Mouse (Mus musculus): ENCODE measurements at regions not wholly inside any gene's neighbourhood (a gene's known extent, or its start where the extent isn't known, plus 50 kb on each side); places are given as distances from the start of the nearest gene placed in this dataset.

- 62% methylated on average over 10 of the region's 10 CpGs for WGBS
- Histone ChIP-seq H3K4me1 (ENCODE audit: control insufficient read depth, insufficient read depth, low read length) (no peaks in the 10 kb centered on the region; the same call in 1 of the 2 replicates), H3K27ac (ENCODE audit: control insufficient read depth, insufficient read depth, low read depth, low read length, poor library complexity) (no peak overlapping the region; the same call in 1 of the 2 replicates), H3K4me3 (replicated peaks; ENCODE audit: control insufficient read depth, low read depth, low read length) (no peak overlapping the region)
- TF ChIP-seq POLR2A (IDR thresholded peaks at IDR 0.05; ENCODE audit: borderline replicate concordance, control insufficient read depth, low read depth, low read length), result no peak
- no peak for TF ChIP-seq CTCF (IDR thresholded peaks at IDR 0.05; ENCODE audit: control insufficient read depth, insufficient read depth, low read length)
Observed at GRCm38 (mm10) chr11:86872537-86873405, 65.2 kb upstream of the Dhx40 start.

- Histone ChIP-seq H3K27ac (ENCODE audit: control insufficient read depth, insufficient read depth, low read depth, low read length, poor library complexity) (no peak overlapping the region), H3K4me1 (ENCODE audit: control insufficient read depth, insufficient read depth, low read length) (no peaks in the 10 kb centered on the region; the same call in 1 of the 2 replicates), H3K4me3 (replicated peaks; ENCODE audit: control insufficient read depth, low read depth, low read length) (no peak overlapping the region)
- WGBS, result 46% methylated on average over 4 of the region's 4 CpGs
- no peak for TF ChIP-seq POLR2A (IDR thresholded peaks at IDR 0.05; ENCODE audit: borderline replicate concordance, control insufficient read depth, low read depth, low read length)
Observed at GRCm38 (mm10) chr11:86871782-86872181, 64.2 kb upstream of the Dhx40 start.

- H3K4me3 ChIP-seq (replicated peaks; ENCODE audit: control insufficient read depth, low read depth, low read length), result no peak overlapping the region
- 77% methylated on average over 9 of the region's 9 CpGs for WGBS
- no peak for TF ChIP-seq POLR2A (IDR thresholded peaks at IDR 0.05; ENCODE audit: borderline replicate concordance, control insufficient read depth, low read depth, low read length)
- no peak for TF ChIP-seq CTCF (IDR thresholded peaks at IDR 0.05; ENCODE audit: control insufficient read depth, insufficient read depth, low read length)
- no peaks in the 10 kb centered on the region; the same call in 1 of the 2 replicates for H3K4me1 ChIP-seq (ENCODE audit: control insufficient read depth, insufficient read depth, low read length)
- no peak overlapping the region for H3K27ac ChIP-seq (ENCODE audit: control insufficient read depth, insufficient read depth, low read depth, low read length, poor library complexity)
Observed at GRCm38 (mm10) chr11:86870486-86871165, 63.1 kb upstream of the Dhx40 start.

GRCm38 (mm10) chr11:86866931-86867330 lies 59.4 kb upstream of the Dhx40 start:
- 86% methylated on average over 10 of the region's 10 CpGs for WGBS
- H3K4me1 ChIP-seq (ENCODE audit: control insufficient read depth, insufficient read depth, low read length), result no peaks in the 10 kb centered on the region
- TF ChIP-seq CTCF (IDR thresholded peaks at IDR 0.05; ENCODE audit: control insufficient read depth, insufficient read depth, low read length) (no peak), POLR2A (IDR thresholded peaks at IDR 0.05; ENCODE audit: borderline replicate concordance, control insufficient read depth, low read depth, low read length) (no peak)
- no peak overlapping the region for H3K4me3 ChIP-seq (replicated peaks; ENCODE audit: control insufficient read depth, low read depth, low read length)
- no peak overlapping the region for H3K27ac ChIP-seq (ENCODE audit: control insufficient read depth, insufficient read depth, low read depth, low read length, poor library complexity)

GRCm38 (mm10) chr11:86859864-86860528 lies 52.5 kb upstream of the Dhx40 start:
- no peak for TF ChIP-seq POLR2A (IDR thresholded peaks at IDR 0.05; ENCODE audit: borderline replicate concordance, control insufficient read depth, low read depth, low read length)
- no peak for TF ChIP-seq CTCF (IDR thresholded peaks at IDR 0.05; ENCODE audit: control insufficient read depth, insufficient read depth, low read length)
- no peaks in the 10 kb centered on the region for H3K4me1 ChIP-seq (ENCODE audit: control insufficient read depth, insufficient read depth, low read length)
- 75% methylated on average over 8 of the region's 8 CpGs for WGBS

DNA sequence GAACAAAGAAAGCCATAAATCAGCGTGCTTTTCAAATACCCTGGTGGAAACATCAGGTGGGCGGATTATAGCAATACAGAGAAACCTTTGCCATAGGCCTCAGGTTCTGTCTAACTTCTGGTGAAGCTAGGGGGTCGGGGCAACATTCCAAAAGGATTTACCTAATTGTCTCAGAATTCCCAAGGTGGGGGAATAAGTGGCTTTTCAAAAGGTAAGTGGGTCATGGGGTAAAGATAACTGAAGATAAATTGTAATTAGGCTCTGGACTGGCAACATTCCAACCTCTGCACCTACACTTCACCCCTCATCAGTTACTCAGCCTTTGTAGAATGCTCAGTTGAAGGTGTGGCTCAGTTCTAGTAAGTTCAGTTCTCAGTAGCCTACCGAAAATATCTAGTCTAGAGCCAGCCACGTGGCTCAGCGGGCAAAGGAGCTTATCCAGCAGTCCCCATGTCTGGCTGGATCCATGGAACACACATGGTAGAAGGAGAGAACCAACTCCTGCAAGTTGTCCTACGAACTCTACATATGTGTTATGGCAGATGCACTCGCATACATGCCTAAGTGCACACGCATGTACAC lies 51.8 kb upstream of the Dhx40 start:
- TF ChIP-seq POLR2A (IDR thresholded peaks at IDR 0.05; ENCODE audit: borderline replicate concordance, control insufficient read depth, low read depth, low read length), result no peak
- no peak for TF ChIP-seq CTCF (IDR thresholded peaks at IDR 0.05; ENCODE audit: control insufficient read depth, insufficient read depth, low read length)
- 75% methylated on average over 9 of the region's 9 CpGs for WGBS
- no peak overlapping the region for H3K27ac ChIP-seq (ENCODE audit: control insufficient read depth, insufficient read depth, low read depth, low read length, poor library complexity)
- H3K4me3 ChIP-seq (replicated peaks; ENCODE audit: control insufficient read depth, low read depth, low read length), result no peak overlapping the region
- no peaks in the 10 kb centered on the region for H3K4me1 ChIP-seq (ENCODE audit: control insufficient read depth, insufficient read depth, low read length)

More at GRCm38 (mm10) chr11:86859864-86860528, 52.5 kb upstream of the Dhx40 start:
- H3K27ac ChIP-seq (ENCODE audit: control insufficient read depth, insufficient read depth, low read depth, low read length, poor library complexity), result no peak overlapping the region
- no peak overlapping the region for H3K4me3 ChIP-seq (replicated peaks; ENCODE audit: control insufficient read depth, low read depth, low read length)

DNA sequence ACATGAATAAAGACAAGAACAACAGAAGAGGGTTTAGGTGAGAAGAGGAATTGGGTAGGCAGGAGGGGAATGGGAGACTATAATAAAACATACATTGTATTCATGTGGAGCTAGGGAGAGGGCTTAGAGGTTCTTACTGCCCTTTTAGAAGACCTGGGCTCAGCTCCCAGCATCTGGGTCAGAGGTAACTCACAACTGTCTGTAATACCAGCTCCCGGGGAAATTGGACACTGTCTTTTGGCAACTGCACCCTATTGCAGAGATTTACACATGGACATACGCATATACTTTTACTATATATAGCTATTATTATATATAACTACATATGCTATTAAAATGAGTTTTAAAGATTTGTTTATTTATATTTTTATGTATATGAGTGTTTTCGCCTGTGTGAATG lies 50.7 kb upstream of the Dhx40 start:
- WGBS, result 83% methylated on average over 3 of the region's 3 CpGs
- H3K4me3 ChIP-seq (replicated peaks; ENCODE audit: control insufficient read depth, low read depth, low read length), result no peak overlapping the region
- no peak for TF ChIP-seq POLR2A (IDR thresholded peaks at IDR 0.05; ENCODE audit: borderline replicate concordance, control insufficient read depth, low read depth, low read length)
- TF ChIP-seq CTCF (IDR thresholded peaks at IDR 0.05; ENCODE audit: control insufficient read depth, insufficient read depth, low read length), result no peak

More for the DNA sequence above, 50.7 kb upstream of the Dhx40 start:
- Histone ChIP-seq H3K27ac (ENCODE audit: control insufficient read depth, insufficient read depth, low read depth, low read length, poor library complexity) (no peak overlapping the region), H3K4me1 (ENCODE audit: control insufficient read depth, insufficient read depth, low read length) (no peaks in the 10 kb centered on the region)

Measured in bone marrow, adult 2 months (tissue).